Mouse (Mus musculus): ENCODE data around the gene Ifna7. TPM values are rescaled to one million over a fixed set of nuclear protein-coding genes. Genes with fewer than 3 reads are reported as not detected.

Gene Ifna7
- not detected in 2 replicates for polyA plus RNA-seq (2012; rRNA removed)

GRCm38 (mm10) chr4:88815928-88816327 lies at the start of gene Ifna7:
Gene Ifna7, plus strand, starts transcription at chr4:88816228.

GRCm38 (mm10) chr4:88773534-88773933 lies 42.5 kb upstream of the Ifna7 start, which contains the start of gene Gm13290:
Gene Gm13290, plus strand, starts transcription at chr4:88773834.

GRCm38 (mm10) chr4:88776622-88777021 lies 39.4 kb upstream of the Ifna7 start, which contains the start of gene Gm13289:
Gene Gm13289, plus strand, starts transcription at chr4:88776922.

GRCm38 (mm10) chr4:88779550-88779949 lies 36.5 kb upstream of the Ifna7 start, which contains the start of gene Gm13272:
Gene Gm13272, plus strand, starts transcription at chr4:88779850.

GRCm38 (mm10) chr4:88781831-88782230 lies 34.2 kb upstream of the Ifna7 start, which contains the start of gene Ifnz:
Gene Ifnz, plus strand, starts transcription at chr4:88782131.

GRCm38 (mm10) chr4:88785409-88785808 lies 30.6 kb upstream of the Ifna7 start, which contains the start of gene Gm13276:
Gene Gm13276, plus strand, starts transcription at chr4:88785709.

GRCm38 (mm10) chr4:88788402-88788801 lies 27.6 kb upstream of the Ifna7 start, which contains the start of gene Gm13277:
Gene Gm13277, plus strand, starts transcription at chr4:88788632.

GRCm38 (mm10) chr4:88791250-88791649 lies 24.8 kb upstream of the Ifna7 start, which contains the start of gene Gm13278:
Gene Gm13278, plus strand, starts transcription at chr4:88791550.

GRCm38 (mm10) chr4:88793936-88794675 lies 21.9 kb upstream of the Ifna7 start, which contains the start of gene Gm13275:
Gene Gm13275, plus strand, starts transcription at chr4:88794487.

GRCm38 (mm10) chr4:88797097-88797496 lies 18.9 kb upstream of the Ifna7 start, which contains the start of gene Gm13279:
Gene Gm13279, plus strand, starts transcription at chr4:88797397.

GRCm38 (mm10) chr4:88799365-88799764 lies 16.7 kb upstream of the Ifna7 start, which contains the start of gene Gm13285:
Gene Gm13285, plus strand, starts transcription at chr4:88799665.

GRCm38 (mm10) chr4:88802954-88803353 lies 13.1 kb upstream of the Ifna7 start, which contains the start of gene Gm13287:
Gene Gm13287, plus strand, starts transcription at chr4:88803254.

GRCm38 (mm10) chr4:88805231-88805630 lies 10.8 kb upstream of the Ifna7 start, which contains the start of gene Gm13288:
Gene Gm13288, plus strand, starts transcription at chr4:88805531.

GRCm38 (mm10) chr4:88819659-88820058 lies 3.6 kb downstream of the Ifna7 start, which contains the start of gene Ifna11:
Gene Ifna11, plus strand, starts transcription at chr4:88819959.

GRCm38 (mm10) chr4:88827116-88827515 lies 11.1 kb downstream of the Ifna7 start, which contains the start of gene Ifna6:
Gene Ifna6, plus strand, starts transcription at chr4:88827416.

GRCm38 (mm10) chr4:88835225-88835624 lies 19.2 kb downstream of the Ifna7 start, which contains the start of gene Ifna5:
Gene Ifna5, plus strand, starts transcription at chr4:88835525.

GRCm38 (mm10) chr4:88841438-88841911 lies 25.4 kb downstream of the Ifna7 start, which contains the start of gene Ifna4:
Gene Ifna4, plus strand, starts transcription at chr4:88841861.

GRCm38 (mm10) chr4:88849698-88850097 lies 33.7 kb downstream of the Ifna7 start, which contains the start of gene Ifna1:
Gene Ifna1, plus strand, starts transcription at chr4:88850087.

Other genes starting within 250 kb of the Ifna7 start
- not detected in 2 replicates for gene Ifna14, start 244.4 kb upstream of the Ifna7 start, polyA plus RNA-seq (2012; rRNA removed)
- gene Ifna9, start 223.8 kb upstream of the Ifna7 start, polyA plus RNA-seq (2012; rRNA removed), result not detected in 2 replicates
- gene Ifna12, start 212.9 kb upstream of the Ifna7 start, polyA plus RNA-seq (2012; rRNA removed), result not detected in 2 replicates
- not detected in 2 replicates for gene C87499, start 181.8 kb upstream of the Ifna7 start, polyA plus RNA-seq (2012; rRNA removed)
- not detected in 2 replicates for gene Ifna13, start 171.8 kb upstream of the Ifna7 start, polyA plus RNA-seq (2012; rRNA removed)
- not detected in 2 replicates for gene Ifna16, start 139.3 kb upstream of the Ifna7 start, polyA plus RNA-seq (2012; rRNA removed)
- gene Ifna2, start 132.3 kb upstream of the Ifna7 start, polyA plus RNA-seq (2012; rRNA removed), result not detected in 2 replicates
- gene Ifnab, start 124.9 kb upstream of the Ifna7 start, polyA plus RNA-seq (2012; rRNA removed), result not detected in 2 replicates
- gene Gm26566, start 94.4 kb upstream of the Ifna7 start, polyA plus RNA-seq (2012; rRNA removed), result 1.2 and 1.6 TPM in 2 replicates
- 43.1 and 44.2 TPM in 2 replicates for gene Klhl9, start 93.8 kb upstream of the Ifna7 start, polyA plus RNA-seq (2012; rRNA removed)
- gene Gm13271, start 61.4 kb upstream of the Ifna7 start, polyA plus RNA-seq (2012; rRNA removed), result not detected in 2 replicates
- 0.06 TPM in 1 of 2 replicates, not detected in the other for gene Gm13283, start 56.1 kb upstream of the Ifna7 start, polyA plus RNA-seq (2012; rRNA removed)
- gene Gm13290, start 42.4 kb upstream of the Ifna7 start, polyA plus RNA-seq (2012; rRNA removed), result not detected in 2 replicates
- gene Gm13289, start 39.3 kb upstream of the Ifna7 start, polyA plus RNA-seq (2012; rRNA removed), result not detected in 2 replicates
- not detected in 2 replicates for gene Gm13272, start 36.4 kb upstream of the Ifna7 start, polyA plus RNA-seq (2012; rRNA removed)
- not detected in 2 replicates for gene Ifnz, start 34.1 kb upstream of the Ifna7 start, polyA plus RNA-seq (2012; rRNA removed)
- gene Gm13276, start 30.5 kb upstream of the Ifna7 start, polyA plus RNA-seq (2012; rRNA removed), result not detected in 2 replicates
- gene Gm13277, start 27.6 kb upstream of the Ifna7 start, polyA plus RNA-seq (2012; rRNA removed), result not detected in 2 replicates
- gene Gm13278, start 24.7 kb upstream of the Ifna7 start, polyA plus RNA-seq (2012; rRNA removed), result not detected in 2 replicates
- not detected in 2 replicates for gene Gm13275, start 21.7 kb upstream of the Ifna7 start, polyA plus RNA-seq (2012; rRNA removed)
- not detected in 2 replicates for gene Gm13279, start 18.8 kb upstream of the Ifna7 start, polyA plus RNA-seq (2012; rRNA removed)
- gene Gm13285, start 16.6 kb upstream of the Ifna7 start, polyA plus RNA-seq (2012; rRNA removed), result not detected in 2 replicates
- gene Gm13287, start 13.0 kb upstream of the Ifna7 start, polyA plus RNA-seq (2012; rRNA removed), result not detected in 2 replicates
- 0.01 TPM in 1 of 2 replicates, not detected in the other for gene Gm13288, start 10.7 kb upstream of the Ifna7 start, polyA plus RNA-seq (2012; rRNA removed)
- not detected in 2 replicates for gene Ifna11, start 3.7 kb downstream of the Ifna7 start, polyA plus RNA-seq (2012; rRNA removed)
- gene Ifna6, start 11.2 kb downstream of the Ifna7 start, polyA plus RNA-seq (2012; rRNA removed), result not detected in 2 replicates
- gene Ifna5, start 19.3 kb downstream of the Ifna7 start, polyA plus RNA-seq (2012; rRNA removed), result not detected in 2 replicates
- gene Ifna4, start 25.6 kb downstream of the Ifna7 start, polyA plus RNA-seq (2012; rRNA removed), result not detected in 2 replicates
- not detected in 2 replicates for gene Ifna1, start 33.9 kb downstream of the Ifna7 start, polyA plus RNA-seq (2012; rRNA removed)
- not detected in 2 replicates for gene Ifne, start 64.0 kb downstream of the Ifna7 start, polyA plus RNA-seq (2012; rRNA removed)

Measured in central nervous system, embryonic 14 days (tissue).